Mouse (Mus musculus): ENCODE results near the gene Kit.

Gene Kit

DNA sequence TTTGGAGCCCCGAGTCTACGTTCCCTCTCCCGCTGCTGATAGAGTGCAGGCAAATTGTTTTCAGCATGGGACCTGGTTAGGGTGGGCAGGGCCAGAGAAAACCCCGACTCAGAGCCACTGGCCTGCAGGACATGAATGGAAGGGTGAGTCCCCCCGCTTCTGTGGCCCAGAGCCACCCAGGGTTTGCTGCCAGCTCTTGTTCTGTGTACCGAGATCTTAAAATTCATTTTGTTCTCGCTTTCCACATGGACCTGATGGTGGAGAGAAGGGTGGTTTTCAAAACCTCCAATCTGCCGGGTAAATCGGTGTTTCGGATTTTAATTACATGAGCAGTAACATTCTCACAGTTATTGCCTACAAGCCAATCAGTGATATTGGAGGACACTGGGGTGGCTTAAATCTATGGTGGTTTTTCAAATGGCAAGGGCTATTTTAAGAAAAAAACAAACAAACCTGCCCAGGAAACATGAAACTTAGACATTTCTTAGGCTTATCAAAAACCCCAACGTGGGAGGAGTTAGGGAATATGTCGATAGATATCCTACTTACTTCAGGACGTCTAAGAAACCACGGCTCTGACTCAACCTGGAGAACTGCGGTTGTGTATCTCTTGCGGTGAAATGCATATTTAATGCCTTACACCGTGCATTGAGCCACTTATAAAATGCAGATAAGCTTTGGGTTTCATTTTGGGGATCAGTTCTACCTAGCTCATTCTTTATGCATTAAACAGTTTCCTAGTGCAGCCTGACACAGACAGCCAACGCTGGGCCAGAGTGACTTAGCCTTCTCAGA is 58.3 kb downstream of the Kit start:
- in situ Hi-C loops (cut with MboI, MseI) = no loop called here

DNA sequence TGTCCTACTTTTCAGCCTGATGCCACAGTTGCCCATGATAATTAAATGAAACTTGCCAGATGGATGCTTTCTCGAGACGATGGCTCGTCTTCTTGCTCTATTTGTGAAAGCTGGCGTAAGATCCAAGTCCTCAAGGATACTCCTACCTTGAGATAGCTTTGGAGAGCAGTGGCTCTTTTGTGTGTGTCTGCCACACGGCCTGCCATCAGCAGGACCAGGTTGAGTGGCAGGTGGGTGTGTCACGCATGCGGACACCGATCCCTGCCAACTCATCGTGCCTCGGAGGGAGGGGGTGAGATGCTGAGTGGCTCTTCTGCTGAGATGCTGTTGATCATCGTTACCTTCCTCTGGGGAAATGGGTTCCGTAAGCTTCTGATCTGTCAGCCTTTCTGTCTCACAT is 60.7 kb downstream of the Kit start:
- in situ Hi-C loops (cut with MboI, MseI) = no loop called here

DNA sequence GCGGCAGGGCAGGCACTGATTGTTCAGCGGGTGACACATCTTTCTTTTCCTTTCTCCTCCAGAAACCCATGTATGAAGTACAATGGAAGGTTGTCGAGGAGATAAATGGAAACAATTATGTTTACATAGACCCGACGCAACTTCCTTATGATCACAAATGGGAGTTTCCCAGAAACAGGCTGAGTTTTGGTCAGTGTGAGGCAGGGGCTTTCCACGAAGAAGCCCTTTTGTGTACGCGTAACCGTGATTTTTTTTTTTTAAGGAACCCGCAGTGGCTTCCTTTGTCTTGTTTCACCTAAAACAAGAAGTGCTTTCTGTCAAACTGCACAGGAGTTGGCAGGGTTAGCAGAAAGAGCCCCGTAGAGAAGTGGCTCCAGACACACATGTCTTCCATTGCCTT is 65.9 kb downstream of the Kit start:
- in situ Hi-C loops (cut with MboI, MseI) = no loop called here

DNA sequence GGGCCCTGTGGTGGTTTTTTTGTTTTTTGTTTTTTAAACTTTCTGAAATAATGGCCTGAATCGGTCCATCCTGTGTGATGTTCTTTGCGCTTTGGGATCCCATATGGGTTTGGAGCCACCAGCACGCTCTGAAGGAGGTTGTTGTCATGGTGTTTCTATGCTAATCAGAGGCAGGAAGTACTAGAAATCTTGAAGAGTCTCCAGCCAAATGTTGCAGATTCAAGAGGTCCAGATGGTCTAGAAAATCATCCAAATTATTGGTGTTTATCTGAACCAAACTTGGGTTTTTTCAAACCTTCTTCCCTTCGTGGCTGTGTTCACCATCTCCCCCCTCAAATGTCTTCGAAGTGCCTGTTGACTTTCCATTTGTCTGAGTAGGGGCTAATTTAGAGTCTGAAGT is 72.3 kb downstream of the Kit start:
- in situ Hi-C loops (cut with MboI, MseI) = no loop called here

DNA sequence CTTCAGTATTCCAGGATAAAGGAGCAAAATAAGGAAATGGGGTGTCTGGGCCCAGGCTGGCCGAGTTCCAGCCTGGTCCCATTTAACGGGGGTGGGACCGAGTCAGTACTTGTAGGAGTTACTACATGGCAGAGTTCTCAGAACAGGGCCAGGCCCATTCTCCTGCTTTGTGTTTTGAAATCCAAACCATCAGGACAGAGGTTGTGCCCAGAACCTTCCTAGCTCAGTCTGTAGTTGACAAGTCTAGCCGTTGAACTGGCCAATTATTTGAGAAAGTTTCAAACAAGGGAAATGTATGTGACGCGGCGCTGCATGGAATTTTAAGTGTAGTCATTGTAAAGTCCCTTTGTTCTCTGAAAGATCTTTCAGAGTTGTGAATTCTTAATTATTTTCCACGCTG is 75.8 kb downstream of the Kit start:
- in situ Hi-C loops (cut with MboI, MseI) = no loop called here

DNA sequence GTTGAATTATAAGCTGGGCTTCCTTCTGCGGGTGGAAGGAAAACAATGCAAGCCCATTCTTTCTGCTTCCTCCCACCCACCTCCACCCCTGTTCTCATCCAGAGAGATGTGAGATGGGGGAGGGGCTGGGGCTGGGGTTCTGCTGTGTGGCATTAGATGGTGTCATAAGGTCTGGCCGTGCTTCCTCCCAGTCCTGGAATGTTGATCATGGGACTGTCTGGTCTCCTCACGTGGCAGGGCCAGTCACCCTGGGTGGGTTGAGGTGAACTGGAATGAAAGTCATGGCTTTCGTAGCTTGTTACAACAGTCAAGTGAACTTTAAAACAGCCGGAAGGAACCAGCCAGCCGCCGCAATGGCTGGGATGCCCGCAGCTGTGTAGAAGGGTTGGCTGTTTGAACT is 78.7 kb downstream of the Kit start:
- in situ Hi-C loops (cut with MboI, MseI) = no loop called here

DNA sequence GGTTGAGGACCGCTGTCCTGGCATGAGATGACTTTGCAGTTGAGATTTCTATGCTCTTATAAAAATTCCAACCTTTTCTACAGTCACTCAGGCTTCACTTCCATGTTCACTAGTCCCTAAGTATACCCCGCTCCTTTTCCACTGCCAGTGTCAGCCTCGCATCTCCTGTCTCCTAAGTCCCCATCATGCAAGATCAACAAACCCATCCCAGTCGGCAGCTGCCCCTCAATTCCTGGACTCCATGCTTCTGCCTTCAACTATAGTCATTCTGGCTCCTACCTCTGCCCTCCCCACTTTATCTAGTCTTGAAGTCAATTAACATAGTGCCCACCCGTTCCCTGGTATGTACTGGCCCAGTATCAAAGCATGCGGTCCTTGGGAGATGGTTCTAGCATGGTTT is 83.9 kb downstream of the Kit start:
- in situ Hi-C loops (cut with MboI, MseI) = no loop called here

DNA sequence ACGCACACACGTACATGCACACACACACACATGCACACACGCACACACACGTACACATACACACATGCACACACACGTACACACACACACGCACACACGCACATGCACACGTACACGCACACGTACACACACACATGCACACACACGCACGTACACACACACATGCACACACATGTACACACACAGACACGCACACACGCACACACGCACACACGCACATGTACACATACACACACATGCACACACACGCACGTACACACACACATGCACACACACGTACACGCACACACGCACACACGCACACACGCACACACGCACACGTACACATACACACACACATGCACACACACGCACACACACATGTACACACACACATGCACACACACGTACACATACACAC is 85.6 kb downstream of the Kit start:
- in situ Hi-C loops (cut with MboI, MseI) = no loop called here

DNA sequence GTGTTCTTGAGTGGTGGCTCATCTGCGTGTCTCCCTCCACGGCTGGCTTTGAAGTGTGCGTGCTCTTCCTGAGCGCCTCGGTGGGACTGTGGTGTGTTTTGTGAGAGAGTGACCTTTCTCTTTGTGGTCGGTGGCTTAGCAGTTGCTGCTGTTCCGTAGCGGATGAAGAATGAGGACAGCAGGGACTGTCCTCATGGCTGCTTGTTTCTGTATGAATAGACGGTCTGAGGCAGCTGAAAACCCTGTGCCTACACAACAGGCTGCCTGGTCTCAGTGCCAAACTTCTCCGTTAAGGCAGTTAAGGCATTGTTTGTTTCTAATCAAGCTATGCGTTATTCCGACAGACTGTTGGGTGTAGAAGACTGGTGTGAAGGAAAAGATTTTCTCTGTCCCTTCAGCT is 87.8 kb downstream of the Kit start:
- in situ Hi-C loops (cut with MboI, MseI) = no loop called here

DNA sequence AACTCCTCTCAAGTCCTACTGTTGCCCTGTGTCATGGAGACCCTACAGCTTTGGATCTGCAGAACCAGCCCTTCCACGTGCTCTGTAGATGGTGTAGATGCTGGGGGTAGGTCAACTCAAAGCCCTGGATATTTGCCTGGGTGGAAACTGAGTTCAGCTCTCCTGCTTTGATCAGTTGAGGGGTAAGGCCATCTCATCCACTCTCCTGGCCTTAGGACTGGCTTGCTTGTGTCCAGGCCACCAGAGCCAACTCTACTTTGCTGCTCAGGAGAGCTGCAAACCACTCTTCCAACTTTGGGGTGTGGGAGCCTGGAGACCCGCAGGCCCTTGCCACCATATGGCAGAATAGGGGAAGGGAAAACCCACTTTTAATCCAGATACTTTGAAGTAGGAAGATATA is 89.1 kb downstream of the Kit start:
- in situ Hi-C loops (cut with MboI, MseI) = no loop called here

DNA sequence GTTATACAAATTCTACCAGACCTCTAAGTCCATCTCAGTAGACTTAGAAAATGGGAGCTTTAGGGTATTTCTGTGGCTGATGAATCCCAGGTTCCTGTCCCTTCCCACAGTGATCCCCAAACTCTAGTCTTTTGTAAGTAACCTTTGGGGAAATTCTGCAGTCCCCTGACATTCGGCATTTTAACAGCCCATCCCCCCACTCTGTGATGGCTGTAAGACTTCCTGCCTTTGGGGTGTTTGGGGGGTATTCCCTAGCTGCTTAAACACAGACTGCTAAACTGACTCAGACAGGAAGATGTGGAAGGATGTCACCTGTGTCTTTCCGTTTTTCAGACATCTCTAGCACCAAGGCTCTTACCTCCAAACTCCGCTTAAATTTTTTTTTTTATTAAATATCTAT is 92.4 kb downstream of the Kit start:
- in situ Hi-C loops (cut with MboI, MseI) = no loop called here

DNA sequence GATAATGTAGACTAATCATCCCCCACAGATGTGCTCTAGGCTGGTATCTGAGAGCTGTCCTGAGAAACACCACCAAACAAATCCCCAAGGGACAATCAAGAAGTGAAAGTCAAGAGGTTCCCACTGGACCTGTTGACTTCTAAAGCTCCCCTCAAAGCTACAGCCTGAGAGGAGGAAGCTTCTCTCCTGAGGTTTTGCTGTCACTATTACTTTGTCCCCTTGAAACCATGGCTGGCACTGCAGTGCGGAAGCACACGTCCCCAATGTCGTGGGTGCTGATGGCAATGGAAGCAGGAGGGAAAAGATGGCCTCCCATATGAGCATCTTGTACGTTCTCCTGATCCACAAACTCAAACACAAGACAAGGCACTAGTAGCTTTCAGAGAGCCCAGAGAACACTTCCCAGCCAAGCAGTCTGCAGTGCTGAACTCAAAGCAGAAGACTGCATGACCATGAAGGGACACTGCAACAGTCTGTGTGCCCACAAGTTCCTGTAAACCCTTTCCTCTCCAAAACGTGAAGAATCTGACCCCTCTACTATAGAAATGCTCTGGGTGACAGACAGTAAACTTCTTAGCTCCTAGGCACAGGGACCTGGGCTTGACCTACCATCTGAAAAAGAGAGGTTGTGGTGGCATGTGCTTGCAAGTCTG is 96.5 kb downstream of the Kit start:
- in situ Hi-C loops (cut with MboI, MseI) = no loop called here

DNA sequence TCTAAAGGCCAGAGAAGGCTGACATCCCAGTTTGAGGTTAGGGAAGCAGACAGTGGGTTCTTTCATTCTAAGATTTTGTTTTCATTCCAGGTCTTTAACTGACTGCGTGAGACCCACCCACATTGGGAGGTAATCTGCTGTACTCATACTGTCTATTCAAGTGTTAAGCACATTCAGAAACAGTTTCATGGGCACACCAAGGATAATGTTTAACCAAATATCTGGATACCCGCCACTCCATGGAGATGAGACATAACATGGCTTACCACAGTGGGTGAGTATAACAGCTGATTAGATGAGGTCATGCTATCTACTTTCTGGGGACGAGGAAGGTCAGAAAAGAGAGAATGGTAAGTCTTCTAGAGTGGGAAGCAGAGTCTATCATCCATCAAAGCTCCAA is 101.3 kb downstream of the Kit start:
- in situ Hi-C loops (cut with MboI, MseI) = no loop called here

DNA sequence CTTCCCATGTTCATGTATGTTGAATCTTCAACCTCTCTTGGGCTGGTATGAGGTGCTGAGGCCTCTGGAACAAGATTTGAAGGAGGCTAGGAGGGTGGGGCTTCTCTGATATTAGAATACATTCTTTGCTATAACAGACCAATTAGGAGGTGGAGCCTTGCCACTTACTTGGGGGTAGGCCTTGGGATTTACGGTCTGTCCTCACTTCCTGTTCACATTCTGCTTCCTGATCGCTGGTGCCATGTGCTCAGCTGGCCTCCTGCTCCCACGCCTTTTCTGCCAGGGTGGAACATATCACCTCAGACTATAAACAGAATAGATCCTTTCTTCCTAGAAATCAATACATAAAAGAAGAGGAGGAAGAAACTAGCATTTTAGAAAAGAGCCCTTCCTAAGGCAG is 105.2 kb downstream of the Kit start:
- in situ Hi-C loops (cut with MboI, MseI) = no loop called here

DNA sequence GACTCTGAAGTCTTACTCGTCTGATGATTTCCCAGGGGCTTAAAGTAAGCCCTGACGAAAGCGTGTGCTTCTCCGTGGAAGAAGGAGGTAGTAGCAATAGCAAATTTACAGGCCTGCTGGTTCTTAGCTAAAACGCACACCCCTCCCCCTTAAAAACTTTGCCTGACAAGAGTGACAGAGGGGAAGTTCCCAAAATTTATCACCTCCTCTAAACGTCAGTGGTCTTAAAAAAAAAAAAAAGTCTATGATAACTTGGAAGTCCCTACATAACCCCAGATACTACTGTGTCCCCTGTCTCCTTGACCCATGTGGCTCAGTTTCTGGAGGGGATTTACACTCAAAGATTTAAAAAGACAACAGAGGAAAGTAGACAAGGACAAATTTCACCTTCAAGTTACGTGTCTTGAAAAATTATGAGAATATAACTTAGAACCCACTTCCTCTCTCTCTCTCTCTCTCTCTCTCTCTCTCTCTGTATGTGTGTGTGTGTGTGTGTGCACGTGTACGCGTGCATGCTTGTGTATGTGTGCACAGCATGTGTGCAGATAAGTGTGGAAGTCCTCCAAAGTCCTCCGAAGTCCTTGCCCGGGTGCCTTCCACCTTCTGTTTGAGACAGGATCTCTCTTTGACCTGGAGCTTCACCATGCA is 120.6 kb downstream of the Kit start:
- in situ Hi-C loops (cut with MboI, MseI) = no loop called here

DNA sequence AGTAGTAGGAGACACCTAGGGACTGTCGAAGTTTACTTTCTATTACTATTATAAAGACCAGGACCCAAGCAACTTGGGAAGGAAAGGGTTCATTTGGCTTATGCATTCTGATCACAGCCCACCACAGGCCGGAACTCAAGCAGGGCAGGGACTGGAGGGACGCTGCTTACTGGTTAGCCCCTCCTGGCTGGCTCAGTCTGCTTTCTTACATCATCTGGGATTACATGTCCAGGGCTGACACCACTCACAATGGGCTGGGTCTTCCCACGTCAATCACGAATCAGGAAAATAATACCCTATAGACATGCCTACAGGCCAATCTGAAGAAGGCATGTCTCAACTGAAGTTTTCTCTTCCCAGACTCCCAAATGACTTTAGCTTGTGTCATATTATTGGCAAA is 122.2 kb downstream of the Kit start:
- in situ Hi-C loops (cut with MboI, MseI) = no loop called here

DNA sequence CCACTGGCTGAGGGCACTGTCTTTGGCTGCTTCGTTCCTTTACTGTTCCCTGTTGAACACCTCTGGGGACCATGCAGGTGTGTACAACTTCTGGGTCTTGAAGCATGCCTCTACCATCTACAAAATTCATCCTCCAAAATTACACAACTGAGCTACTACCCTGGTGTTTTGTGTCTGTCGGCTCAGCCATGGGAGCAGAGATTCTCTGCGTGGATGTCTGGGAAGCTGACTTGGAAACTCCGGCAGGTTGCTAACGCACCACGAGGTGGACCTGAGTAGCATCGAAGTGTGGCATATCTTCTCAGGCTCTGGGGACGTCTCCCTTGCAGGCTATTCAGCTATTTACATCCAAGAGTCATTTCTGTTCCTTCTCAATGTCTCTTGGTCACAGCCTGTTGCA is 123.8 kb downstream of the Kit start:
- in situ Hi-C loops (cut with MboI, MseI) = no loop called here

DNA sequence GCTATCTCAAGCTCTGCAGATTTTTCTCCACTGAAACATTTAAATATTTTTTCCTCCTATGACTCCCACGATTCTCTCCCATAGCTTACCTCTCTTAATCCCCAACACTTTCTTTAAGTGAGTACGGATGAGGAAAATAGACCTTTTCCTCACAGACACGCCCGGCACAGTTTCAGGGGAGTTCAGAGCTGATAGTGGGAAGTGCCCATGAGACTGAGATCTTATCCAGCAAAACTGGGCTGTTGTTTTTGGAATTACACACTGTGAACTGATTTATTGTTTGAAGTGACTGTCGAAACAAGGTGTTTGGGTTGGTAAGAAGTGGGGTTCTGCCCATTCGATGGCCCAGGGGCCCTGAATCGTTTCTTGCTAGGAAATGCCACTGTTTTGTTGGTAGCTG is 124.4 kb downstream of the Kit start:
- in situ Hi-C loops (cut with MboI, MseI) = no loop called here

DNA sequence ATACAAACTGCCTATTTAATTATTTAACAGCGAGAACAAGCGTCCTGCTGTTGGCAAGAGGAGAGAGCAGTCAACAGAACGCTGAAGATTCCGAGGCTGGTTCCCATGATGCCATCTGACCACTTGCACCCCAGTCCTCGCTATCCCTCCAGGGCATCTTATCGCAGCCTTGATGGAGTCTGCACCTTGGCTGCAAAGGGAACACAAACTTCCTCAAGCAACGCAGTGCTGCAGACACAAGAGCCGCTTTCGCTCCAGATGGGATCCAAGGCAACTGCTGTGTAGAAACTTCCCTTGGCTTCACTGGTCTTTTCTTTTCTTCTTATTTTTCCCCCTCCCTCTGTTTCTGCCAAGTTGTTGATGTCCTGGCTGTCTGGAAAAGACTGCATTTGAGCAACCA is 124.8 kb downstream of the Kit start:
- in situ Hi-C loops (cut with MboI, MseI) = no loop called here

DNA sequence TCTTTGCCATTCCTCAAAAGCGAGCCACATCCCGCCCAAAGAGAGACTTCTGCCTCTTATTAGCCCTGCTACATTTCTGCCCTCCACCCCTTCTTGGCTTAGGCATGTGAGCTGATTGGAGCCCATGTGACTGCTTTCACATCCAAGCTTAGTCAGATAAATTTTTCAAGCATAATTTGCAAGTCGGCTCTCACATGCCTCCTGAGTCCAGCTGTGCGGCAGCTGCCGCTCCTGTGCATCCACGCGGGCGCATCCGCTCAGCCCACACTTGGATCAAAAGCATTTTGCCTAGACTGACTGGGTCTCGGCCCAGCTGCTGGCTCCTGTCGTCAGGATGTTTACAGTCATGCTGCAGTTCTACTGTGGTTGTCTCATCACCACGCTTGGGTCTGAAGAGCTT is 126.9 kb downstream of the Kit start:
- in situ Hi-C loops (cut with MboI, MseI) = no loop called here

DNA sequence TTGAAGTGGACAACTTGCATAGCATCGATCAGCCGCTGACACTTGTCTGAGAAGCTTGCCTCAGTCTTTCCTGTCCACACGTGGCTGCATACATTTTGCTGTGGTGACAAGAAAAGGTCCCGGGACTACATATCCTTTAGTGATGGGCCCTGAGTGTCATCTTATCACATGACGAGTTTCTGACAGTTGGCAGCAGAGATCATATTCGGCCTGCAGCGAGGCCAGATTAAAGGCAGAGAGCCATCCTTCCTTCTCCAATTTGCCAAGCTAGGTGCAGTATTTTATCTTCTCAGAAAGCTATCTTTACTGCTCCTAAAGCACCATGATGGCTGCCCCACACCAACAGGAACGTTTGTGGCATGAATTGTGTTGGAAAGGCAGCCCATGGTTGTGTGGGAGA is 127.4 kb downstream of the Kit start:
- in situ Hi-C loops (cut with MboI, MseI) = no loop called here

DNA sequence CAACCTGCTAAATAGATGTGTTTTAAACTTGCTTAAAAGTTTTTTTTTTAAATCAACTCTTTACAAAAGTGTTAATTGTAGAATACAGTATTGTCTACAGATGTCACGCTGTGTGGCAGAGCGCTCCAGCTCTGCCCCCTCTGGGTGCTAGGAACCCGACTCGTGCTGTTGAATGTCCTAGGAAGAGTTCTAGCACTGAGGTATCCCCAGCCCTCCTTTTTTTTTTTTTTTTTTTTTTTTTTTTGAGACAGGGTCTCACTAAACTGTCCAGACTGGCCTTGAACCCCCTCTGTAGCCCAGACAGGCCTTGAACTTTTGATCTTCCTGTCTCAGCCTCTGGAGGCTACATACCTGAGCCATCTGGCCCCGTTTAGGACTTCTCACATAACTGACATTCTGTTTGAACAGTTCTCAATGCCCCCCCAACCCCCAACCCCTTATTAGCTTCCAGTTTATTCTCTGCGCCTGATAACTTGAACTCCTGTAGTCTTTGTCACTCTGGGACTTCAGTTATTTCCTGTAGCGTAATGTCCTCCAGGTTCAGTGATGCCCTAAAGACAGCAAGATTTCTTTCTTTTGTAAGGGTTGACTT is 130.0 kb downstream of the Kit start:
- in situ Hi-C loops (cut with MboI, MseI) = no loop called here

DNA sequence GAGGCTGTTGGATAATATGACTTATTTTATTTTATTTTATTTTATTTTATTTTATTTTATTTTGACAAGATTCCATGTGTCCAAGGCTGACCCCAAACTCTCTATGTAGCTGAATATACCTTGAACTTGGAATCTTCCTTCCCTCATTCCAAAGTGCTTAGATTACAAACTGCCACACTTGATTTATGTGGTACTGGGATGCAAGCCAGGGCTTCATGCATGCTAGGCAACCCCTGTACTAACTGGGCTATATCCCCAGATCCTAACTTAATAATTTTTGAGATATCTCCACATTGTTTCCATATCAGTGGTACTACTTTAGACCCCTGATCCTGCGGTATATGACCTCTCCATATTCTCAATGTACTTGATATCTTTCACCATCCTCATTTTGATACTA is 130.7 kb downstream of the Kit start:
- in situ Hi-C loops (cut with MboI, MseI) = no loop called here
